Mouse (Mus musculus): Measurements from ENCODE around the gene Lrrc39. TPM values are rescaled to one million over a fixed set of nuclear protein-coding genes. Genes with fewer than 3 reads are reported as not detected.

Lrrc39 gene
- 0.36 and 0.67 TPM in 2 replicates for polyA plus RNA-seq (2012; rRNA removed)

GRCm38 (mm10) chr3:116562408-116563094, at the start of gene Lrrc39:
TSS of gene Lrrc39 (plus strand) at chr3:116562973.

DNA sequence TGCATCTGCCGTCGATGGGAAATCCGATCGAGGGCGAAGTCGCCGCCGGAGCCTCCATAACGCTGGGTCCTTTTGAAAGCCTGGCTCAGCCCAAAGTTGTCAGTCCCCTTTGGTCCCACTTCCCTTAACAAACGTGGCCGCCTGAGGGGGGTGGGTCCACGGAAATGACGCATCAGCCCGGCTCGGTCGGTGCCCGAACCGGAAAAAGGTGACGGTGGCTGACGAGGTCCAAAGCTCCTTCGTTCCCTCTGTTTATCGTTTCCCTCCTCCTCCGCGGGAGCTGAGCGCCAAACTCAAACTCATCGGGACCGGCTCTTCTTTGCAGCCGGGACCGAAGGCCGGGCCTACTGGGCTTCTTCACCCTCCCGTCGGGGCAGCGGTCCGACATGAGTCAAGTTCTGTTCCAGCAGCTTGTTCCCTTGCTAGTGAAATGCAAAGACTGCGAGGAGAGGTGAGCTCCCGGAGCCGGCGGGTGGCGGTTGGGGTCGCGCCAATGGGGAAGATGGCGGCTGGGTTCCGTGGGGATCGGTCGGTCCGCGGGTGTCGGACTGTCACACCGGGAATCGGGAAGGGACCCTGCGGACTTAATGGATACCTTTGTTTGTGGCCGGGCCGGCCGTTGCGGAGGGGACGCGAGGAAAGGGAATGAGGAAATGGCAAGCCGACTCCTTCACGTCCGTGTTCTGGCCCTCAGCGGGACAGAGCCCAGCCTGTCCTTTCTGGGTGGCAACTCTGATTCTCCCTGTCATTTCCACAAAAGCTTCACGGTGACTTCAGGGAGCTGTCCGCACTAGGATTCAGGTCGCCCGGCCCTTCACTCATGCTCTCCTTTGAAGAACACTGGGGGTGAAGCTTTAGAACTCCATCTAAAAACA, 32.2 kb downstream of the Lrrc39 start, which contains the start of gene Sass6:
Gene Sass6 (plus strand): TSS at position 255 of the 875 bp plus-strand sequence.

GRCm38 (mm10) chr3:116614295-116614892, 51.6 kb downstream of the Lrrc39 start, which contains the start of gene Trmt13:
TSS of gene Trmt13 (minus strand) at chr3:116614587.

Other genes with a start within 250 kb of the Lrrc39 start
- 11.7 and 21.4 TPM in 2 replicates for gene Cdc14a, start 138.9 kb upstream of the Lrrc39 start, polyA plus RNA-seq (2012; rRNA removed)
- 40.8 and 58.8 TPM in 2 replicates for gene Rtca, start 54.8 kb upstream of the Lrrc39 start, polyA plus RNA-seq (2012; rRNA removed)
- gene Dbt, start 49.9 kb upstream of the Lrrc39 start, polyA plus RNA-seq (2012; rRNA removed) = 4.0 and 5.4 TPM in 2 replicates
- 1.0 TPM in 2 replicates for gene Sass6, start 32.0 kb downstream of the Lrrc39 start, polyA plus RNA-seq (2012; rRNA removed)
- 2.9 and 3.1 TPM in 2 replicates for gene Trmt13, start 51.6 kb downstream of the Lrrc39 start, polyA plus RNA-seq (2012; rRNA removed)
- 16.0 and 16.8 TPM in 2 replicates for gene Mfsd14a, start 99.7 kb downstream of the Lrrc39 start, polyA plus RNA-seq (2012; rRNA removed)
- gene Gm43191, start 118.3 kb downstream of the Lrrc39 start, polyA plus RNA-seq (2012; rRNA removed) = not detected in 2 replicates
- 3.2 and 5.4 TPM in 2 replicates for gene Slc35a3, start 149.9 kb downstream of the Lrrc39 start, polyA plus RNA-seq (2012; rRNA removed)
- gene Agl, start 245.2 kb downstream of the Lrrc39 start, polyA plus RNA-seq (2012; rRNA removed) = 8.1 and 8.4 TPM in 2 replicates